ENCODE assay signal across 21 mouse cellular contexts in the genomic region with DNA sequence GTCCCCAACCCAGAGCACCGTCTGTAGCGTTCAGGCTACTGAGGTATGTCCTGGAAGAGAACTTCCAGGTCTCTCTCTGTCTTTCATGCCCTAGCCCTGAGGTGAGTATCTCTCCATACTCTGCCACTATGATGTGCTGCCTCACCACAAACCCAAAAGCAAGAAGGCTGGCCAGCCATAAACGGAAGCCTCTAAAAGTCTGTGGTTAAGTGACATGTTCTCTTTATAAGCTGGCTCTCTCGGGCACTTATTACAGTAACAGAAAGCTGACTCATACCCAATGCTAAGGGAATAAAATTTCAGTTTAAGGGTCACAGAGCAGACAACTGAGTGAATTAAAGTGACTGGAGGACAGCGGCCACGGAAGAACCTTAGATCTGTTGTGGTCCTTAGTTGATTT. TPM values are rescaled to one million over a fixed set of nuclear protein-coding genes. Genes with fewer than 3 reads are reported as not detected.
"Had no signal": no experiment of that assay in that cellular context is flagged by ENCODE, and none has a peak within 500 bp of the region (broad histone marks: within the 10 kb centered on the region; RNA-seq: fewer than 3 reads in every experiment).

No protein-coding gene starts in this region.

- H3K4me3 ChIP-seq: kidney, embryonic 15.5 days; left cerebral cortex, adult 2 months; limb, embryonic 12.5 days; limb, embryonic 15.5 days; megakaryocyte, embryonic 14.5 days; midbrain, embryonic 10.5 days; midbrain, embryonic 13.5 days had no signal

- ATAC-seq: liver, postnatal 0 days; lung, postnatal 0 days; midbrain, embryonic 13.5 days; midbrain, embryonic 16.5 days had no signal

- H3K27me3 ChIP-seq: kidney, embryonic 15.5 days; limb, embryonic 12.5 days; limb, embryonic 15.5 days; megakaryocyte, embryonic 14.5 days; midbrain, embryonic 13.5 days had no signal

- DNase-seq: kidney, adult 8-10 months; kidney, postnatal 10 days; kidney, postnatal 36 days; layer of hippocampus, postnatal 36 days; left cerebral cortex, postnatal 4 days; liver, postnatal 0 days; lung, embryonic 14.5 days; thymus, adult 18-20 months; thymus, postnatal 14 days; thymus, postnatal 4 days had no signal

- H3K4me2 ChIP-seq: kidney, embryonic 15.5 days; limb, embryonic 12.5 days; limb, embryonic 15.5 days; liver, embryonic 11.5 days; lung, embryonic 14.5 days; midbrain, embryonic 13.5 days had no signal

RNA-seq across cellular contexts. Expression of a gene that starts 50.2 kb away (rescaled TPM):
- total RNA-seq: monocyte, adult 5-6 weeks had no signal
